Mouse (Mus musculus) hindbrain, embryonic 15.5 days (tissue): ENCODE results near the gene Tmem170b. TPM values are rescaled to one million over a fixed set of nuclear protein-coding genes. Genes with fewer than 3 reads are reported as not detected.

Experiments used
- ATAC-seq: fragments of 200-750 bp; cut with Nextera tagmentation; 2 replicates; pipeline ENCODE4 v1.8.0; 2017; ENCODE audit warnings: low read depth, moderate number of reproducible peaks, moderate TSS enrichment; ENCODE audit not compliant: low FRiP score
- H3K27ac ChIP-seq: fragments of 300-500 bp; sonication (generic); replicated peaks from 2 replicates; pipeline ENCODE4 v1.5.1; 2015; ENCODE audit warnings: mild to moderate bottlenecking, inconsistent platforms
- H3K27me3 ChIP-seq: fragments of 300-500 bp; sonication (generic); 2 replicates; pipeline ENCODE4 v1.6.1; 2015; ENCODE audit warnings: control low read depth, inconsistent platforms
- H3K36me3 ChIP-seq: fragments of 300-500 bp; sonication (generic); 2 replicates; pipeline ENCODE4 v1.6.1; 2015; ENCODE audit warnings: control low read depth, inconsistent platforms
- H3K4me1 ChIP-seq: fragments of 300-500 bp; sonication (generic); replicated peaks from 2 replicates; pipeline ENCODE4 v1.6.1; 2015; ENCODE audit warnings: control low read depth, inconsistent platforms
- H3K4me2 ChIP-seq: fragments of 300-500 bp; sonication (generic); 2 replicates; pipeline ENCODE4 v1.6.1; 2015; ENCODE audit warnings: moderate library complexity, mild to moderate bottlenecking, inconsistent platforms
- H3K4me3 ChIP-seq: fragments of 300-500 bp; sonication (generic); 2 replicates; pipeline ENCODE4 v1.5.1; 2015; ENCODE audit warnings: mild to moderate bottlenecking, inconsistent platforms
- H3K9ac ChIP-seq: fragments of 300-500 bp; sonication (generic); 2 replicates; pipeline ENCODE4 v1.6.1; 2015; ENCODE audit warnings: inconsistent platforms
- H3K9me3 ChIP-seq: fragments of 300-500 bp; sonication (generic); 2 replicates; pipeline ENCODE4 v1.6.1; 2016; ENCODE audit warnings: control low read depth, inconsistent platforms
- WGBS: fragments of 180-500 bp; shearing (Covaris S2); methylation state at CpG from one replicate; pipeline ENCODE4 v1.1.7; 2015; 5-methylcytosine and 5-hydroxymethylcytosine counted together
- polyA plus RNA-seq: library from polyadenylated mRNA; unstranded; fragments of >200 nt; fragmentation: Nextera tagmentation; extraction: Ambion mirVana; gene quantifications from 2 replicates; pipeline ENCODE4 v1.2.1, GENCODE M21; 2015

Tmem170b gene
- polyA plus RNA-seq, 1 experiment from 2014 or later, result 47.3 TPM

- H3K9me3 ChIP-seq, result no peaks in the 10 kb centered on the region
- 90% methylated on average over 4 of the region's 4 CpGs for WGBS
- no peak overlapping the region for H3K4me2 ChIP-seq
Observed at GRCm38 (mm10) chr13:41584896-41585295, 20.8 kb upstream of the Tmem170b start.

GRCm38 (mm10) chr13:41596678-41597077 lies 9.0 kb upstream of the Tmem170b start:
- no peaks in the 10 kb centered on the region for H3K27me3 ChIP-seq
- no peak overlapping the region for H3K4me3 ChIP-seq
- no peak overlapping the region for H3K27ac ChIP-seq
- H3K4me2 ChIP-seq, result no peak overlapping the region
- ATAC-seq, result no peak
- WGBS, result 59% methylated on average over 2 of the region's 2 CpGs
- no peaks in the 10 kb centered on the region for H3K9me3 ChIP-seq
- H3K36me3 ChIP-seq, result no peaks in the 10 kb centered on the region
- no peaks in the 10 kb centered on the region for H3K4me1 ChIP-seq
- no peak overlapping the region for H3K9ac ChIP-seq

More at GRCm38 (mm10) chr13:41584896-41585295, 20.8 kb upstream of the Tmem170b start:
- no peaks in the 10 kb centered on the region for H3K4me1 ChIP-seq
- no peak overlapping the region for H3K4me3 ChIP-seq
- no peak for ATAC-seq
- no peak overlapping the region for H3K9ac ChIP-seq
- no peaks in the 10 kb centered on the region for H3K27me3 ChIP-seq
- H3K36me3 ChIP-seq, result no peaks in the 10 kb centered on the region
- no peak overlapping the region for H3K27ac ChIP-seq

GRCm38 (mm10) chr13:41599977-41600376 lies 5.7 kb upstream of the Tmem170b start:
- H3K36me3 ChIP-seq, result no peaks in the 10 kb centered on the region
- H3K4me1 ChIP-seq, result peaks cover 5% of the 10 kb centered on the region; the same call in 1 of the 2 replicates
- H3K4me2 ChIP-seq, result no peak overlapping the region
- no peaks in the 10 kb centered on the region for H3K9me3 ChIP-seq
- no peak overlapping the region for H3K27ac ChIP-seq
- H3K4me3 ChIP-seq, result no peak overlapping the region
- H3K9ac ChIP-seq, result no peak overlapping the region
- 79% methylated on average over 4 of the region's 4 CpGs for WGBS
- no peak for ATAC-seq
- no peaks in the 10 kb centered on the region for H3K27me3 ChIP-seq

GRCm38 (mm10) chr13:41601056-41601455 lies 4.7 kb upstream of the Tmem170b start:
- Histone ChIP-seq H3K9me3 (no peaks in the 10 kb centered on the region), H3K4me3 (no peak overlapping the region), H3K4me2 (no peak overlapping the region), H3K36me3 (no peaks in the 10 kb centered on the region), H3K27ac (no peak overlapping the region), H3K9ac (no peak overlapping the region), H3K4me1 (peaks cover 5% of the 10 kb centered on the region; the same call in 1 of the 2 replicates), H3K27me3 (no peaks in the 10 kb centered on the region)
- no peak for ATAC-seq
- whole genome bisulfite sequencing, result 89% methylated on average over 3 of the region's 3 CpGs

- no peaks in the 10 kb centered on the region for H3K27me3 ChIP-seq
- H3K9ac ChIP-seq, result no peak overlapping the region
- WGBS, result 81% methylated on average over 5 of the region's 5 CpGs
- H3K4me2 ChIP-seq, result no peak overlapping the region
- no peaks in the 10 kb centered on the region for H3K9me3 ChIP-seq
- no peak for ATAC-seq
- no peaks in the 10 kb centered on the region for H3K36me3 ChIP-seq
- H3K4me3 ChIP-seq, result no peak overlapping the region
- peaks cover 28% of the 10 kb centered on the region for H3K4me1 ChIP-seq
- H3K27ac ChIP-seq, result no peak overlapping the region
Observed at GRCm38 (mm10) chr13:41603921-41604466, 1.7 kb upstream of the Tmem170b start.

- 2% methylated on average over 35 of the region's 67 CpGs for WGBS
- ATAC-seq, result peak; percentile 65
- peak overlapping the region; percentile 95 for H3K27ac ChIP-seq
Observed at GRCm38 (mm10) chr13:41606081-41607000, 634 bp downstream of the Tmem170b start.

GRCm38 (mm10) chr13:41607589-41607988 lies 1.9 kb downstream of the Tmem170b start:
- no peak for ATAC-seq
- Histone ChIP-seq H3K9ac (peak overlapping the region; percentile 89), H3K36me3 (no peaks in the 10 kb centered on the region), H3K4me2 (peak overlapping the region; percentile 66), H3K9me3 (no peaks in the 10 kb centered on the region), H3K4me1 (peaks cover 41% of the 10 kb centered on the region), H3K4me3 (peak overlapping the region; percentile 74), H3K27ac (no peak overlapping the region), H3K27me3 (no peaks in the 10 kb centered on the region)
- 57% methylated on average over 3 of the region's 3 CpGs for WGBS

More at GRCm38 (mm10) chr13:41606081-41607000, 634 bp downstream of the Tmem170b start:
- no peaks in the 10 kb centered on the region for H3K36me3 ChIP-seq
- H3K9me3 ChIP-seq, result no peaks in the 10 kb centered on the region
- peaks cover 35% of the 10 kb centered on the region for H3K4me1 ChIP-seq
- peak overlapping the region; percentile 89 for H3K9ac ChIP-seq
- peak overlapping the region; percentile 74 for H3K4me3 ChIP-seq
- H3K4me2 ChIP-seq, result peak overlapping the region; percentile 66
- H3K27me3 ChIP-seq, result no peaks in the 10 kb centered on the region

GRCm38 (mm10) chr13:41608559-41608958 lies 2.9 kb downstream of the Tmem170b start:
- H3K27ac ChIP-seq, result no peak overlapping the region
- H3K36me3 ChIP-seq, result no peaks in the 10 kb centered on the region
- no peak for ATAC-seq
- H3K4me3 ChIP-seq, result no peak overlapping the region
- 72% methylated on average over 2 of the region's 2 CpGs for WGBS
- H3K27me3 ChIP-seq, result no peaks in the 10 kb centered on the region
- H3K9ac ChIP-seq, result no peak overlapping the region
- 0 out of 2 replicates have a peak overlapping the region, but pooled peaks have one; percentile 19 for H3K4me2 ChIP-seq
- peaks cover 41% of the 10 kb centered on the region for H3K4me1 ChIP-seq
- no peaks in the 10 kb centered on the region for H3K9me3 ChIP-seq

GRCm38 (mm10) chr13:41611046-41611445 lies 5.3 kb downstream of the Tmem170b start:
- ATAC-seq, result no peak
- H3K9me3 ChIP-seq, result no peaks in the 10 kb centered on the region
- no peaks in the 10 kb centered on the region for H3K27me3 ChIP-seq
- H3K36me3 ChIP-seq, result no peaks in the 10 kb centered on the region
- 86% methylated on average over 1 of the region's 1 CpGs for WGBS
- no peak overlapping the region for H3K4me3 ChIP-seq
- no peak overlapping the region for H3K9ac ChIP-seq
- no peak overlapping the region for H3K4me2 ChIP-seq
- peaks cover 42% of the 10 kb centered on the region for H3K4me1 ChIP-seq
- H3K27ac ChIP-seq, result no peak overlapping the region

- WGBS, result 83% methylated on average over 2 of the region's 2 CpGs
- H3K4me2 ChIP-seq, result no peak overlapping the region
- H3K9ac ChIP-seq, result no peak overlapping the region
- ATAC-seq, result no peak
- no peak overlapping the region for H3K27ac ChIP-seq
- H3K9me3 ChIP-seq, result no peaks in the 10 kb centered on the region
- no peaks in the 10 kb centered on the region for H3K27me3 ChIP-seq
- peaks cover 17% of the 10 kb centered on the region for H3K4me1 ChIP-seq
- H3K4me3 ChIP-seq, result no peak overlapping the region
- H3K36me3 ChIP-seq, result no peaks in the 10 kb centered on the region
Observed at GRCm38 (mm10) chr13:41614539-41614938, 8.8 kb downstream of the Tmem170b start.

GRCm38 (mm10) chr13:41614982-41615381 lies 9.3 kb downstream of the Tmem170b start:
- no peak overlapping the region for H3K27ac ChIP-seq
- no peak for ATAC-seq
- no peaks in the 10 kb centered on the region for H3K36me3 ChIP-seq
- H3K4me1 ChIP-seq, result peaks cover 16% of the 10 kb centered on the region; the same call in 1 of the 2 replicates
- WGBS, result 34% methylated on average over 5 of the region's 5 CpGs
- no peak overlapping the region for H3K4me2 ChIP-seq
- H3K27me3 ChIP-seq, result no peaks in the 10 kb centered on the region
- no peak overlapping the region for H3K4me3 ChIP-seq
- no peak overlapping the region for H3K9ac ChIP-seq
- H3K9me3 ChIP-seq, result no peaks in the 10 kb centered on the region

- Histone ChIP-seq H3K4me2 (no peak overlapping the region), H3K27ac (no peak overlapping the region), H3K4me1 (peaks cover 10% of the 10 kb centered on the region; the same call in 1 of the 2 replicates), H3K27me3 (no peaks in the 10 kb centered on the region), H3K9ac (no peak overlapping the region), H3K36me3 (no peaks in the 10 kb centered on the region), H3K9me3 (no peaks in the 10 kb centered on the region), H3K4me3 (no peak overlapping the region)
- 94% methylated on average over 4 of the region's 4 CpGs for WGBS
- no peak for ATAC-seq
Observed at GRCm38 (mm10) chr13:41619470-41619869, 13.8 kb downstream of the Tmem170b start.
